ENCODE assay signal across 23 mouse cellular contexts in genomic region chr12:104777603-104778002, GRCm38 (mm10). TPM values are rescaled to one million over a fixed set of nuclear protein-coding genes. Genes with fewer than 3 reads are reported as not detected.
DNase-seq lines count a peak whose midpoint lies in the region; ATAC-seq and TF ChIP-seq lines count a peak whose summit lies in the region.
"Had no signal": no experiment of that assay in that cellular context is flagged by ENCODE, and none has a peak within 500 bp of the region (broad histone marks: within the 10 kb centered on the region; RNA-seq: fewer than 3 reads in every experiment).

No protein-coding gene starts in this region.

- ATAC-seq in monocyte, adult 5-6 weeks (replicated peaks; ENCODE audit: insufficient number of reproducible peaks, low FRiP score, low TSS enrichment, poor library complexity, severe bottlenecking) = no peak
- ATAC-seq in granulocyte monocyte progenitor cell, adult 5-6 weeks (replicated peaks; ENCODE audit: poor library complexity, severe bottlenecking) = peak; percentile 93
- peak; percentile 47 for ATAC-seq in stomach, postnatal 0 days (ENCODE audit: low FRiP score, low TSS enrichment)
- no peak for ATAC-seq in forebrain, embryonic 14.5 days
- ATAC-seq: forebrain, embryonic 16.5 days; midbrain, embryonic 13.5 days; Patski had no signal

- H3K27ac ChIP-seq in stomach, postnatal 0 days (replicated peaks) = no peak overlapping the region
- H3K27ac ChIP-seq in forebrain, embryonic 14.5 days (ENCODE audit: low read depth, low read length) = no peak overlapping the region
- H3K27ac ChIP-seq: embryonic facial prominence, embryonic 12.5 days; hindbrain, embryonic 12.5 days; limb, embryonic 13.5 days; liver, embryonic 13.5 days; midbrain, embryonic 13.5 days; neural tube, embryonic 15.5 days had no signal

- H3K9me3 ChIP-seq in stomach, postnatal 0 days (ENCODE audit: control insufficient read depth, low read length) = no peaks in the 10 kb centered on the region
- H3K9me3 ChIP-seq in forebrain, embryonic 14.5 days (replicated peaks; ENCODE audit: control insufficient read depth, low read length) = no peaks in the 10 kb centered on the region
- H3K9me3 ChIP-seq: embryonic facial prominence, embryonic 12.5 days; heart, embryonic 12.5 days; hindbrain, embryonic 12.5 days; limb, embryonic 13.5 days; liver, embryonic 13.5 days; midbrain, embryonic 13.5 days; neural tube, embryonic 15.5 days had no signal

- no peak overlapping the region for H3K4me3 ChIP-seq in stomach, postnatal 0 days (ENCODE audit: low read depth, low read length)
- no peak overlapping the region for H3K4me3 ChIP-seq in forebrain, embryonic 14.5 days (ENCODE audit: low read depth, low read length)
- H3K4me3 ChIP-seq: embryonic facial prominence, embryonic 12.5 days; erythroblast, embryonic 14.5 days; heart, embryonic 12.5 days; hindbrain, embryonic 12.5 days; limb, embryonic 13.5 days; liver, embryonic 13.5 days; midbrain, embryonic 13.5 days; myocyte; neural tube, embryonic 15.5 days had no signal

- DNase-seq in monocyte, adult 2 months (ENCODE audit: low read depth in 1 of 2, low spot score in 2 of 2) = peak; percentile 17 to 18
- peak; percentile 39 for DNase-seq in lung, postnatal 25 days (ENCODE audit: low spot score)
- peak; percentile 29 for DNase-seq in stomach, postnatal 0 days (ENCODE audit: low spot score)
- no peak for DNase-seq in thymus, postnatal 14 days
- DNase-seq in forebrain, embryonic 14.5 days (ENCODE audit: low spot score) = no peak
- DNase-seq: adrenal gland, postnatal 10 days; cerebellum, adult 9-10 months; gastrocnemius, postnatal 36 days; heart, postnatal 14 days; kidney, adult 8-10 months; liver, embryonic 13.5 days had no signal

- no peak overlapping the region for H3K9ac ChIP-seq in stomach, postnatal 0 days (ENCODE audit: low read length)
- H3K9ac ChIP-seq in forebrain, embryonic 14.5 days (ENCODE audit: low read length) = no peak overlapping the region
- H3K9ac ChIP-seq: embryonic facial prominence, embryonic 12.5 days; heart, embryonic 12.5 days; hindbrain, embryonic 12.5 days; limb, embryonic 13.5 days; liver, embryonic 13.5 days; midbrain, embryonic 13.5 days; neural tube, embryonic 15.5 days had no signal

- no peaks in the 10 kb centered on the region for H3K4me1 ChIP-seq in stomach, postnatal 0 days (replicated peaks; ENCODE audit: control insufficient read depth, insufficient read depth)
- H3K4me1 ChIP-seq in forebrain, embryonic 14.5 days (ENCODE audit: control insufficient read depth, insufficient read depth, low read length) = no peaks in the 10 kb centered on the region
- H3K4me1 ChIP-seq: embryonic facial prominence, embryonic 12.5 days; heart, embryonic 12.5 days; hindbrain, embryonic 12.5 days; liver, embryonic 13.5 days; midbrain, embryonic 13.5 days; neural tube, embryonic 15.5 days had no signal

- no peak for TF ChIP-seq EP300 in stomach, postnatal 0 days (optimal IDR thresholded peaks at IDR 0.05)

- no peak for TF ChIP-seq CTCF in stomach, postnatal 0 days (IDR thresholded peaks at IDR 0.05; ENCODE audit: low read depth)

- 46% methylated on average over 1 of the region's 1 CpGs for WGBS in stomach, postnatal 0 days
- WGBS in forebrain, embryonic 14.5 days = 83% methylated on average over 1 of the region's 1 CpGs

- no peaks in the 10 kb centered on the region for H3K27me3 ChIP-seq in stomach, postnatal 0 days (ENCODE audit: control insufficient read depth, insufficient read depth, low read length)
- no peaks in the 10 kb centered on the region for H3K27me3 ChIP-seq in forebrain, embryonic 14.5 days (replicated peaks; ENCODE audit: control insufficient read depth, insufficient read depth, low read length)
- H3K27me3 ChIP-seq: embryonic facial prominence, embryonic 12.5 days; hindbrain, embryonic 12.5 days; liver, embryonic 13.5 days; midbrain, embryonic 13.5 days; neural tube, embryonic 15.5 days; Patski had no signal

- no peak overlapping the region for H3K4me2 ChIP-seq in stomach, postnatal 0 days (replicated peaks; ENCODE audit: low read depth)
- no peak overlapping the region for H3K4me2 ChIP-seq in forebrain, embryonic 14.5 days (ENCODE audit: low read length)
- H3K4me2 ChIP-seq: embryonic facial prominence, embryonic 12.5 days; heart, embryonic 12.5 days; hindbrain, embryonic 12.5 days; limb, embryonic 13.5 days; liver, embryonic 13.5 days; midbrain, embryonic 13.5 days; neural tube, embryonic 15.5 days had no signal

- H3K36me3 ChIP-seq in stomach, postnatal 0 days (ENCODE audit: control insufficient read depth, insufficient read depth, low read length) = peaks cover 8% of the 10 kb centered on the region; the same call in 1 of the 2 replicates
- H3K36me3 ChIP-seq in forebrain, embryonic 14.5 days (ENCODE audit: control insufficient read depth, insufficient read depth, low read length) = no peaks in the 10 kb centered on the region
- H3K36me3 ChIP-seq: heart, embryonic 12.5 days; liver, embryonic 13.5 days had no signal

RNA-seq across cellular contexts. Expression of gene Dicer1, which starts 25.9 kb away (rescaled TPM):
- total RNA-seq in monocyte, adult 5-6 weeks (2017) = 29.7 to 53.7 TPM (median 49.9 TPM) in 3 replicates
- total RNA-seq in granulocyte monocyte progenitor cell, adult 5-6 weeks (2014; fragmentation: Nextera tagmentation) = 49.1 and 51.6 TPM in 2 replicates
- 33.2 and 39.5 TPM in 2 replicates for total RNA-seq in granulocyte monocyte progenitor cell, adult 5-6 weeks (2017)
- polyA plus RNA-seq in stomach, postnatal 0 days (2015; fragmentation: Nextera tagmentation; extraction: Ambion mirVana) = 12.6 and 13.7 TPM in 2 replicates
- polyA plus RNA-seq in forebrain, embryonic 14.5 days (2014; fragmentation: Nextera tagmentation; extraction: Ambion mirVana) = 21.4 and 25.1 TPM in 2 replicates

Comparison
In these comparisons a context has a peak if more than half of its experiments do, and no peak if none do; other contexts are left out.
1. DNase-seq: peak in monocyte, adult 2 months (2 of 2), lung, postnatal 25 days (single experiment) and stomach, postnatal 0 days (single experiment); none in thymus, postnatal 14 days (single experiment) and forebrain, embryonic 14.5 days (single experiment).
2. ATAC-seq: peak in granulocyte monocyte progenitor cell, adult 5-6 weeks (single experiment) and stomach, postnatal 0 days (single experiment); none in monocyte, adult 5-6 weeks (single experiment) and forebrain, embryonic 14.5 days (single experiment).